Mouse (Mus musculus): ENCODE data around the gene Actr2. TPM values are rescaled to one million over a fixed set of nuclear protein-coding genes. Genes with fewer than 3 reads are reported as not detected.
"Not testable (repeated sequence)": the region's sequence is repeated elsewhere in the genome, so short reads cannot be mapped to it uniquely, and the experiment has no call there.

The Actr2 gene
- 126 and 134 TPM in 2 replicates for polyA plus RNA-seq (2015; fragmentation: Nextera tagmentation; extraction: Ambion mirVana)

GRCm38 (mm10) chr11:20112741-20113480 lies at the start of gene Actr2:
Gene Actr2 (minus strand): TSS chr11:20112913.
- Histone ChIP-seq H3K4me3 (peak within 1 kb of the TSS; percentile 88), H3K27me3 (no peaks in the 10 kb centered on the region), H3K4me2 (peak within 1 kb of the TSS; percentile 79), H3K9ac (peak within 1 kb of the TSS; percentile 93), H3K4me1 (peaks cover 6% of the 10 kb centered on the region), H3K36me3 (peaks cover 13% of the 10 kb centered on the region; the same call in 1 of the 2 replicates), H3K9me3 (no peaks in the 10 kb centered on the region), H3K27ac (peak within 1 kb of the TSS; percentile 94)
- peak; percentile 99 for ATAC-seq (ENCODE audit: insufficient number of reproducible peaks, insufficient read depth, low FRiP score, low TSS enrichment, low read depth)
- WGBS = under 1% methylated on average over 54 of the region's 57 CpGs

- H3K4me1 ChIP-seq = no peaks in the 10 kb centered on the region
- H3K9me3 ChIP-seq = no peaks in the 10 kb centered on the region
- H3K27ac ChIP-seq = no peak overlapping the region
- ATAC-seq (ENCODE audit: insufficient number of reproducible peaks, insufficient read depth, low FRiP score, low TSS enrichment, low read depth) = no peak
- H3K4me3 ChIP-seq = no peak overlapping the region
- H3K9ac ChIP-seq = no peak overlapping the region
- no peaks in the 10 kb centered on the region for H3K36me3 ChIP-seq
- no peaks in the 10 kb centered on the region for H3K27me3 ChIP-seq
- no peak overlapping the region for H3K4me2 ChIP-seq
Observed at GRCm38 (mm10) chr11:20158879-20159278, 46.2 kb upstream of the Actr2 start.

GRCm38 (mm10) chr11:20153542-20153941 lies 40.8 kb upstream of the Actr2 start:
- H3K9me3 ChIP-seq; H3K36me3 ChIP-seq; H3K4me3 ChIP-seq; H3K4me1 ChIP-seq; H3K27me3 ChIP-seq; H3K9ac ChIP-seq; H3K4me2 ChIP-seq; H3K27ac ChIP-seq; ATAC-seq (ENCODE audit: insufficient number of reproducible peaks, insufficient read depth, low FRiP score, low TSS enrichment, low read depth): not testable (repeated sequence)
- WGBS = 94% methylated on average over 5 of the region's 5 CpGs

GRCm38 (mm10) chr11:20152107-20152901 lies 39.6 kb upstream of the Actr2 start:
- Histone ChIP-seq H3K4me3 (no peak overlapping the region), H3K9me3 (peaks cover 4% of the 10 kb centered on the region; the same call in 1 of the 2 replicates), H3K4me2 (no peak overlapping the region), H3K36me3 (no peaks in the 10 kb centered on the region), H3K27ac (no peak overlapping the region), H3K27me3 (no peaks in the 10 kb centered on the region), H3K9ac (no peak overlapping the region), H3K4me1 (no peaks in the 10 kb centered on the region)
- WGBS = 81% methylated on average over 4 of the region's 4 CpGs
- no peak for ATAC-seq (ENCODE audit: insufficient number of reproducible peaks, insufficient read depth, low FRiP score, low TSS enrichment, low read depth)

- H3K4me2 ChIP-seq = no peak overlapping the region
- H3K27me3 ChIP-seq = no peaks in the 10 kb centered on the region
- peaks cover 4% of the 10 kb centered on the region; the same call in 1 of the 2 replicates for H3K9me3 ChIP-seq
- no peaks in the 10 kb centered on the region for H3K4me1 ChIP-seq
- 84% methylated on average over 5 of the region's 5 CpGs for WGBS
- H3K4me3 ChIP-seq = no peak overlapping the region
- no peak for ATAC-seq (ENCODE audit: insufficient number of reproducible peaks, insufficient read depth, low FRiP score, low TSS enrichment, low read depth)
- H3K36me3 ChIP-seq = no peaks in the 10 kb centered on the region
- H3K9ac ChIP-seq = no peak overlapping the region
- H3K27ac ChIP-seq = no peak overlapping the region
Observed at GRCm38 (mm10) chr11:20151290-20151689, 38.6 kb upstream of the Actr2 start.

GRCm38 (mm10) chr11:20149936-20150335 lies 37.2 kb upstream of the Actr2 start:
- no peak for ATAC-seq (ENCODE audit: insufficient number of reproducible peaks, insufficient read depth, low FRiP score, low TSS enrichment, low read depth)
- Histone ChIP-seq H3K27me3 (no peaks in the 10 kb centered on the region), H3K4me2 (no peak overlapping the region), H3K27ac (no peak overlapping the region), H3K36me3 (no peaks in the 10 kb centered on the region), H3K4me1 (no peaks in the 10 kb centered on the region), H3K4me3 (no peak overlapping the region), H3K9ac (no peak overlapping the region), H3K9me3 (peaks cover 4% of the 10 kb centered on the region; the same call in 1 of the 2 replicates)
- 92% methylated on average over 3 of the region's 3 CpGs for WGBS

- no peaks in the 10 kb centered on the region for H3K4me1 ChIP-seq
- no peaks in the 10 kb centered on the region for H3K36me3 ChIP-seq
- H3K9ac ChIP-seq = no peak overlapping the region
- peaks cover 4% of the 10 kb centered on the region; the same call in 1 of the 2 replicates for H3K9me3 ChIP-seq
- no peak overlapping the region for H3K4me2 ChIP-seq
- no peaks in the 10 kb centered on the region for H3K27me3 ChIP-seq
- no peak overlapping the region for H3K4me3 ChIP-seq
- no peak overlapping the region for H3K27ac ChIP-seq
- 27% methylated on average over 9 of the region's 9 CpGs for WGBS
- no peak for ATAC-seq (ENCODE audit: insufficient number of reproducible peaks, insufficient read depth, low FRiP score, low TSS enrichment, low read depth)
Observed at GRCm38 (mm10) chr11:20145383-20145782, 32.7 kb upstream of the Actr2 start.

- no peak overlapping the region for H3K4me2 ChIP-seq
- WGBS = 87% methylated on average over 9 of the region's 9 CpGs
- no peak overlapping the region for H3K4me3 ChIP-seq
- no peak overlapping the region for H3K27ac ChIP-seq
- no peak overlapping the region for H3K9ac ChIP-seq
- no peaks in the 10 kb centered on the region for H3K4me1 ChIP-seq
- no peaks in the 10 kb centered on the region for H3K27me3 ChIP-seq
- H3K36me3 ChIP-seq = no peaks in the 10 kb centered on the region
- H3K9me3 ChIP-seq = no peaks in the 10 kb centered on the region
- ATAC-seq (ENCODE audit: insufficient number of reproducible peaks, insufficient read depth, low FRiP score, low TSS enrichment, low read depth) = no peak
Observed at GRCm38 (mm10) chr11:20144536-20145263, 32.0 kb upstream of the Actr2 start.

- H3K27ac ChIP-seq; H3K4me2 ChIP-seq; H3K9ac ChIP-seq; H3K4me3 ChIP-seq; H3K4me1 ChIP-seq; H3K9me3 ChIP-seq; H3K27me3 ChIP-seq; H3K36me3 ChIP-seq; ATAC-seq (ENCODE audit: insufficient number of reproducible peaks, insufficient read depth, low FRiP score, low TSS enrichment, low read depth): not testable (repeated sequence)
- 90% methylated on average over 4 of the region's 4 CpGs for WGBS
Observed at GRCm38 (mm10) chr11:20143687-20144086, 31.0 kb upstream of the Actr2 start.

- Histone ChIP-seq H3K27me3 (no peaks in the 10 kb centered on the region), H3K4me1 (no peaks in the 10 kb centered on the region), H3K4me3 (no peak overlapping the region), H3K9me3 (no peaks in the 10 kb centered on the region), H3K36me3 (no peaks in the 10 kb centered on the region), H3K4me2 (no peak overlapping the region), H3K27ac (no peak overlapping the region), H3K9ac (no peak overlapping the region)
- WGBS = 91% methylated on average over 5 of the region's 5 CpGs
- no peak for ATAC-seq (ENCODE audit: insufficient number of reproducible peaks, insufficient read depth, low FRiP score, low TSS enrichment, low read depth)
Observed at GRCm38 (mm10) chr11:20142516-20142915, 29.8 kb upstream of the Actr2 start.

- no peaks in the 10 kb centered on the region for H3K36me3 ChIP-seq
- H3K9me3 ChIP-seq = no peaks in the 10 kb centered on the region
- 84% methylated on average over 5 of the region's 5 CpGs for WGBS
- H3K4me2 ChIP-seq = no peak overlapping the region
- H3K4me1 ChIP-seq = no peaks in the 10 kb centered on the region
- no peak for ATAC-seq (ENCODE audit: insufficient number of reproducible peaks, insufficient read depth, low FRiP score, low TSS enrichment, low read depth)
- no peak overlapping the region for H3K4me3 ChIP-seq
- H3K27me3 ChIP-seq = no peaks in the 10 kb centered on the region
- no peak overlapping the region for H3K9ac ChIP-seq
- no peak overlapping the region for H3K27ac ChIP-seq
Observed at GRCm38 (mm10) chr11:20140286-20140685, 27.6 kb upstream of the Actr2 start.
